Mouse (Mus musculus): ENCODE measurements around the gene Ampd3. TPM values are rescaled to one million over a fixed set of nuclear protein-coding genes. Genes with fewer than 3 reads are reported as not detected.

Gene Ampd3
- polyA plus RNA-seq, 1 experiment from 2014 or later: 28.1 TPM

- no peak overlapping the region for H3K27ac ChIP-seq
- peaks cover 99% of the 10 kb centered on the region for H3K79me2 ChIP-seq (ENCODE audit: inconsistent target)
- H3K36me3 ChIP-seq (ENCODE audit: inconsistent target): peaks cover 27% of the 10 kb centered on the region; the same call in 1 of the 2 replicates
- H3K4me3 ChIP-seq (ENCODE audit: inconsistent target): no peak overlapping the region
- WGBS (ENCODE audit: missing documents): 90% methylated on average over 7 of the region's 7 CpGs
Measured at GRCm38 (mm10) chr7:110778933-110779332, 10.9 kb downstream of the Ampd3 start.

DNA sequence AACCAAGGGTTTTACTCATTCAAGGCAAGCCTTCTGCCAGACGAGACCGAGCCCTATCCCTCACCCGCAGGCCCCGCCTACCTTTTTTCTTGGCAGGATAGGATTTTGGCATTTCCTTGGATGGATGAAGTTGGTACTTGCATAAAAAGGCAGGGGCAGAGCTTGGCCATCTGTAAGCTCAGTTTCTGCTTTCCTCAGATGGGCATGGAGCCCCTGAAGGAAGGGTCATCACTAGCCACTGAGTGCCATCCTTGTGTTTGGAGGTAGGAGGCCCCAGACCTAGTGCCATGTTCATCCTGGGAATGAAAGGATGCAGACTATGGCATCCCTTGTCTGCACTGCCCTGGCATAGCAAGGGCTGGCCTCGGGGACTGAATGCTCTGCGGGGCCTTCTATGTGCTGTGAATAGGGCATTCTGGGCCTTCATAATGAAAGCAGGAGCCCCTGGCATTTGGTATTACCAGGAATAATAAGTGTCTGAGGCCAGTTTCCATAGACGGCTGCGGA lies 11.7 kb downstream of the Ampd3 start:
- Histone ChIP-seq H3K27ac (no peak overlapping the region), H3K36me3 (ENCODE audit: inconsistent target) (peaks cover 27% of the 10 kb centered on the region; the same call in 1 of the 2 replicates), H3K4me3 (ENCODE audit: inconsistent target) (no peak overlapping the region)

DNA sequence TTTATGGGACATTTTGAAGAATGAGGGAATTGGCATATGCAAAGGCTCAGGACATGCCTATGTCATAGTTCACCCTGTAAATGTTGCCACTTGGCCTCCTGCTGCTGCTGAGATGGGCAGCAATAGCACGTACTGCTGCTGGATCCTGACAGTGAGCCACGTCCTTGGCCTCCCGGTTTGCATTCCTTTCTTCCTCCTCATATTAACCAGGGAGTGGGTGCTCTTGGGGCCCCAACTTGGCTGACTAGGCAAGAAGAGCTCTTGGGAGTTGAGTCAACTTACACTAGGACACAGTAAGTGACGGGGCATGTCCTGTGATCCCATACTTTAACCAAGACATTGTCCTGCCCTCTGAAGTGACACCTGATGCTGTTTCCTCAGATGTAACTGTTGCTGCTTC lies 12.5 kb downstream of the Ampd3 start:
- WGBS (ENCODE audit: missing documents): 90% methylated on average over 4 of the region's 4 CpGs

More for the DNA sequence above, 11.7 kb downstream of the Ampd3 start:
- peaks cover 99% of the 10 kb centered on the region for H3K79me2 ChIP-seq (ENCODE audit: inconsistent target)
- 97% methylated on average over 8 of the region's 8 CpGs for WGBS (ENCODE audit: missing documents)

DNA sequence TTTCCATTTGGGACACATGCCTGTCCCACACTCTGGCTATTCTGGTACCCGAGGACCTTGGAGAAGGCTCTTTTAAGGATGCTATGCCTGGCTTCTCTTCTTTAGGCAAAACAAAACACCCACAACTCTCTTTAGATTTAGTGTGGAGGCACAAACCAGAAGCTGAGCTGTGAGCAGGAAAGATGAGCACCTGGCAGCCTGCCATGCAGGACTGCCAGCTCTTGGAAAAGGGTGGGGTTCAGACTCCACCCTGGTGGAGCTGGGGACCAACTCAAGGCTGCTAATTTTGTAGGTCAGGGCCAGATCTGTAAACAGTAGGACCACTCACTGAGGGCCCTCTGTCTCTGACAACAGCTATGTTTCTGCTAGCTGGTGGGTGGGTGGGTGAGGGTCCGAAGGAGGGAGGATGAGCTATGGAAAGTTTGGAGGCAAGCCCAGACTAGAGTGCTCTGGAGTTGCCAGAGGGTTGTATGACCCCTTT lies 13.3 kb downstream of the Ampd3 start:
- peaks cover 27% of the 10 kb centered on the region; the same call in 1 of the 2 replicates for H3K36me3 ChIP-seq (ENCODE audit: inconsistent target)
- no peak overlapping the region for H3K27ac ChIP-seq
- peaks cover 99% of the 10 kb centered on the region for H3K79me2 ChIP-seq (ENCODE audit: inconsistent target)
- H3K4me3 ChIP-seq (ENCODE audit: inconsistent target): no peak overlapping the region
- WGBS (ENCODE audit: missing documents): 97% methylated on average over 2 of the region's 2 CpGs

More for the DNA sequence above, 12.5 kb downstream of the Ampd3 start:
- Histone ChIP-seq H3K4me3 (ENCODE audit: inconsistent target) (no peak overlapping the region), H3K36me3 (ENCODE audit: inconsistent target) (peaks cover 27% of the 10 kb centered on the region; the same call in 1 of the 2 replicates), H3K79me2 (ENCODE audit: inconsistent target) (peaks cover 99% of the 10 kb centered on the region), H3K27ac (no peak overlapping the region)

- Histone ChIP-seq H3K36me3 (ENCODE audit: inconsistent target) (peaks cover 27% of the 10 kb centered on the region; the same call in 1 of the 2 replicates), H3K4me3 (ENCODE audit: inconsistent target) (no peak overlapping the region), H3K27ac (no peak overlapping the region), H3K79me2 (ENCODE audit: inconsistent target) (peaks cover 97% of the 10 kb centered on the region)
- 78% methylated on average over 7 of the region's 7 CpGs for WGBS (ENCODE audit: missing documents)
Measured at GRCm38 (mm10) chr7:110782135-110782534, 14.1 kb downstream of the Ampd3 start.

GRCm38 (mm10) chr7:110782845-110783478 lies 15.0 kb downstream of the Ampd3 start:
- WGBS (ENCODE audit: missing documents): 95% methylated on average over 10 of the region's 10 CpGs
- Histone ChIP-seq H3K27ac (no peak overlapping the region), H3K36me3 (ENCODE audit: inconsistent target) (peaks cover 27% of the 10 kb centered on the region; the same call in 1 of the 2 replicates), H3K4me3 (ENCODE audit: inconsistent target) (no peak overlapping the region), H3K79me2 (ENCODE audit: inconsistent target) (peaks cover 92% of the 10 kb centered on the region)

- no peak overlapping the region for H3K27ac ChIP-seq
- 96% methylated on average over 8 of the region's 8 CpGs for WGBS (ENCODE audit: missing documents)
- peaks cover 22% of the 10 kb centered on the region; the same call in 1 of the 2 replicates for H3K36me3 ChIP-seq (ENCODE audit: inconsistent target)
- H3K4me3 ChIP-seq (ENCODE audit: inconsistent target): no peak overlapping the region
- peaks cover 90% of the 10 kb centered on the region for H3K79me2 ChIP-seq (ENCODE audit: inconsistent target)
Measured at GRCm38 (mm10) chr7:110784965-110785364, 17.0 kb downstream of the Ampd3 start.

GRCm38 (mm10) chr7:110785741-110786146 lies 17.7 kb downstream of the Ampd3 start:
- Histone ChIP-seq H3K36me3 (ENCODE audit: inconsistent target) (peaks cover 15% of the 10 kb centered on the region; the same call in 1 of the 2 replicates), H3K79me2 (ENCODE audit: inconsistent target) (peaks cover 83% of the 10 kb centered on the region), H3K27ac (peak overlapping the region; percentile 98), H3K4me3 (ENCODE audit: inconsistent target) (no peak overlapping the region)
- WGBS (ENCODE audit: missing documents): 97% methylated on average over 3 of the region's 3 CpGs

- H3K36me3 ChIP-seq (ENCODE audit: inconsistent target): peaks cover 11% of the 10 kb centered on the region; the same call in 1 of the 2 replicates
- peaks cover 67% of the 10 kb centered on the region for H3K79me2 ChIP-seq (ENCODE audit: inconsistent target)
- H3K4me3 ChIP-seq (ENCODE audit: inconsistent target): no peak overlapping the region
- peak overlapping the region; percentile 98 for H3K27ac ChIP-seq
- WGBS (ENCODE audit: missing documents): 25% methylated on average over 6 of the region's 6 CpGs
Measured at GRCm38 (mm10) chr7:110787310-110787709, 19.3 kb downstream of the Ampd3 start.

GRCm38 (mm10) chr7:110790878-110791277 lies 22.9 kb downstream of the Ampd3 start:
- H3K79me2 ChIP-seq (ENCODE audit: inconsistent target): peaks cover 31% of the 10 kb centered on the region; the same call in 1 of the 2 replicates
- 92% methylated on average over 8 of the region's 8 CpGs for WGBS (ENCODE audit: missing documents)
- H3K4me3 ChIP-seq (ENCODE audit: inconsistent target): no peak overlapping the region
- peaks cover 18% of the 10 kb centered on the region; the same call in 1 of the 2 replicates for H3K36me3 ChIP-seq (ENCODE audit: inconsistent target)
- H3K27ac ChIP-seq: no peak overlapping the region

GRCm38 (mm10) chr7:110792201-110792600 lies 24.2 kb downstream of the Ampd3 start:
- Histone ChIP-seq H3K27ac (no peak overlapping the region), H3K36me3 (ENCODE audit: inconsistent target) (peaks cover 18% of the 10 kb centered on the region; the same call in 1 of the 2 replicates)
- WGBS (ENCODE audit: missing documents): 91% methylated on average over 5 of the region's 5 CpGs

DNA sequence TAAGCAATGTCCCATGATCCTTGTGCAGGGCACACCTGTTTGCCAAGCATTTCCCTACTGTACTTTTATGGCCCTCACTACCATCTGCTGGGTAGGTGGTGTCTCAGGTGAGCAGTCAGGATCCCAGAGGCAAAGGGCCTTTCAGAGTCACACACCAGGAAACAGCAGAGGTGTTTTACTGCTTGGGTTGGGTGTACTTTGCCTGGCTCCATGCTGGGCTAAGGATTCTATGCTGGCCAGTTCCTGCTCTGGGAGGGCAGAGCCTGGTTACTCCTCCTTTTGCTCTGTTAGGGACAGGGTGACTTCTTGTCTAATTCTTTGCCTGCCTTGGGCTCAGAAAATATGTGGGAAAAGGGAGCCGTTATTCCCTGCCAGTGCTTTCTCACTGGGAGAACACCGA lies 24.8 kb downstream of the Ampd3 start:
- WGBS (ENCODE audit: missing documents): 97% methylated on average over 2 of the region's 2 CpGs
- peaks cover 18% of the 10 kb centered on the region; the same call in 1 of the 2 replicates for H3K36me3 ChIP-seq (ENCODE audit: inconsistent target)

More at GRCm38 (mm10) chr7:110792201-110792600, 24.2 kb downstream of the Ampd3 start:
- Histone ChIP-seq H3K79me2 (ENCODE audit: inconsistent target) (peaks cover 21% of the 10 kb centered on the region; the same call in 1 of the 2 replicates), H3K4me3 (ENCODE audit: inconsistent target) (no peak overlapping the region)

DNA sequence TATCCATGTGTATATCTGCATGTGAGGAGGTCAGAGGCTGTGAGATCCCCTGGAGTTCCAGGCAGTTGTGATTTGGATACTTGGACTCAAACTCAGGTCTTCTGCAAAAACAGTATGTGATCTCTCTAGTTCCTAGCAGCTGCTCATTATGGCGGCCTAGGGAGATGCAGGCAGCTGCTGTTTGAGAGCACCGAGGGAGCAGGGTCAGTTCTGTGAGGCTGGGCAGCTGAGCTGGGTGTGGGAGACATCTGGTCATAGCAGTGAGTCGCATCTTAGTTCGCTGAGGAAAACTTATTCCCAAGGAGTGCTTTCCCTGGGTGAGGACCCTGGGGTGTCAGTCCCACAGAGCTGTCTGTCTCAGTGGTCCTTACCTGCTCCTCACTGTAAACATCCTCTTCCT lies 26.7 kb downstream of the Ampd3 start:
- H3K4me3 ChIP-seq (ENCODE audit: inconsistent target): no peak overlapping the region
- no peak overlapping the region for H3K27ac ChIP-seq
- WGBS (ENCODE audit: missing documents): 98% methylated on average over 4 of the region's 4 CpGs
- H3K79me2 ChIP-seq (ENCODE audit: inconsistent target): peaks cover under 1% of the 10 kb centered on the region; the same call in 1 of the 2 replicates
- H3K36me3 ChIP-seq (ENCODE audit: inconsistent target): peaks cover 8% of the 10 kb centered on the region; the same call in 1 of the 2 replicates

More for the DNA sequence above, 24.8 kb downstream of the Ampd3 start:
- no peak overlapping the region for H3K27ac ChIP-seq
- H3K79me2 ChIP-seq (ENCODE audit: inconsistent target): peaks cover 19% of the 10 kb centered on the region; the same call in 1 of the 2 replicates
- H3K4me3 ChIP-seq (ENCODE audit: inconsistent target): no peak overlapping the region

DNA sequence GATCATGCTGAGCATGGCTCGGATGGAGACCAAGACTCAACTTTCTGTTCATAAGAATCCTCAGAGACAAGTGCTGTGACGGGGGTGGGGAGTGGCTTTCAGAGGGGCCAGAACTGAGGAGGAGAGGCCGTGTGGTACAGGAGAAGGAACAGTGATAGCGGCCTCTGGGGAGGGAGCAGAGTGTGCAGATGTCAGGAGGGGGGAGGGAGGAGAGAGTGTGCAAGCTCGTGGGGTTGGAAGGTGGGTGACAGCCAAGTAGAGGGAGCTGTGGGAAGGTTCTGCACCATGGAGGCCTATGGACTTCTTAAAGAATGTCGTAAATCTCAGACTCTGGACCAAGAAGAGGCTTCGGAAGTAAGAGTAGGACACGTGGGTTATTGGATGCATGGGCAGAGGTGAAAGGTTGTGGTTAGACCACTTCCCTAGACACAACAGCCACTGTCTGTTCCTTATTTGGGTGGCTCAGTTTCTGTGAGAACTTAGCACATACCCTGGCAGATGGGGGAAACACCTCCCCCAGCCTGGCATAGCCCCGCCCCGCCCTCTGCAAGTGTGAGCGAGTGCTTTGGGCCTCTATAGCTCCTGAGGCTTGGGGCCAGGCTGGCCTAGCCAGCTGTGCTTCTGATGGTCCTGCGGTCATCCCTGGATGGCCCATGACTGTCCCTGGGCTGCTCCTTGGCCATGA lies 28.5 kb downstream of the Ampd3 start:
- Histone ChIP-seq H3K79me2 (ENCODE audit: inconsistent target) (no peaks in the 10 kb centered on the region), H3K36me3 (ENCODE audit: inconsistent target) (peaks cover 8% of the 10 kb centered on the region; the same call in 1 of the 2 replicates), H3K4me3 (ENCODE audit: inconsistent target) (no peak overlapping the region), H3K27ac (peak overlapping the region; percentile 14; the same call in 1 of the 2 replicates)
- WGBS (ENCODE audit: missing documents): 15% methylated on average over 12 of the region's 12 CpGs

Measured in macrophage (primary cell).